Mouse (Mus musculus) common myeloid progenitor, adult 5-6 weeks (primary cell): ENCODE data around the gene Steap3. TPM values are rescaled to one million over a fixed set of nuclear protein-coding genes. Genes with fewer than 3 reads are reported as not detected.
"Not testable (repeated sequence)": the region's sequence is repeated elsewhere in the genome, so short reads cannot be mapped to it uniquely, and the experiment has no call there.

Experiments
- ATAC-seq: replicated peaks from 2 replicates; pipeline ENCODE4 v1.8.0; 2016; ENCODE audit warnings: low read depth, mild to moderate bottlenecking, moderate TSS enrichment, inconsistent platforms; ENCODE audit not compliant: poor library complexity, severe bottlenecking
- total RNA-seq: library from RNA; stranded (forward); fragments of 200-1000, 187-1606 nt; gene quantifications from 2 replicates; pipeline ENCODE4 v1.2.3, GENCODE M21; 2017

Steap3 gene
- total RNA-seq, result 21.2 and 30.0 TPM in 2 replicates

DNA sequence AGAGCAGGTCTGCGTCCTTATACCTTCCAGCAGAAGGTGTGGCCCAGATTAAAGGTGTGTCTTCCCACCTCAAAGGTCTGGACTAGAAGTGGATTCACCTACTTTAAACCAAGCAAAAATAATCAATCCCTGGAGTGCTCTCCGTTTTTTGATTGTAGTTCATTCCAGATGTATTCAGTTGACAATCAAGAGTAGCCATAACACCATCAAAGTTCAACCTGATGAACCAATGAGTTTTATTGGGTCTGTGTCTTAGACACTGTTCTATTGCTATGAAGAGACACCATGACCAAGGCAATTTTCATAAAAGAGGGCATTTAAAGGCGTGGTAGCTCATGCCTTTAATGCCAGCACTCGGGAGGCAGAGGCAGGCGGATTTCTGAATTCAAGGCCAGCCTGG lies at the start of gene Steap3:
Gene Steap3, minus strand, starts transcription at position 101 of the 400 bp plus-strand sequence.
- ATAC-seq, result no peak

DNA sequence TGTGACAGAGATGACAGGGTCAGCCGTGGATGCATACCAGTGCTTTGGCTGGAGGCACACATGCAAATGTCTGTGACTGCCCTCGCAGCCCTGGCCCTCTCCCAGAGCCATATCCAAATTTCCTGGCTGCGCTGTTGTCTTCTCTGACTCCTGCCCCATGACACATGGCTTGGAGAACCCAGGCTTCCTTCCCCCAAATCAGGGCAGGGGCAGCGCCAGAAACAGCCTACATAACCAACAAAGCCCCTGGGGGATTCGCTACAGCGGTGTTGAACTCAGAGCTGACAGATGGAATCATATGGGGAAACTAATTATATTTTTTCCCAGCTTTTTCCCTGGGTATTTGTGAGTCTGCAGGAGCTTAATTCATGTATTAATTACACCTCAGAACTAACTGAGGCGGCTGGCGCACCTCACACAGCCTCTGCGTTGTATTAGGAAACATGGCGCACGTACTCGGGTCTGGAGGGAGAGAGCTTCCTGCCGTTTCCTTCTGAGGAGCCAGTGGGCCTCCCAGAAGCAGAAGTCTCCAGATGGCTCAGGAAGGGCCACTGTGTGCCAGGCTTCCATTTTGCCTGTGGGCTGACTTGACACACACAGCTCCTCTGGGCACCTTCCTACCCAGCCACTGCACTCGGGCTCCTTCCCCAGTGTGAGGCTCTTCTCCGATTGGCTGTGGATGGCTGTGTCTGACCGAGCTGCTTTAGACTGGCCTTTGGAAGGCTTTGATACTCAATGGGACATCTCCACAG lies 48.9 kb upstream of the Steap3 start:
- ATAC-seq, result no peak

DNA sequence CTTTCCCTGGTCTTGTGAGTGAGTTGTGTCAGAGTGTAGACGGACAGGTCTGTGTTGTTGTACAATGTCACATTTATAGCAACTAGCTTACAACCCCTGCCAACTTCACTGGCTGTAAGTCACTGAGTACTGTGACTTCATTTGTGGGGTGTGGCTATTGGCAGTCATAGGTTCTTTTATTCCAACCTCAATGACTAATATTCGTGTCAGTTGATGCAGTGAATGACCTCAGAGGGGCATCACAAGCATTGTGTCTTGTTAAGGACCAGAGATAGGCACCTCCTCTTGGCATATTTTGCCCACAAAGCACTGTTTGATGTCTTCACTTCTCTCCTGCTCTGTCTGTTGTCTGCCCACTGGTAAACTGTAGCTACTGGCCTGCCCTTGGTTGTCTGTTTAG lies 33.3 kb upstream of the Steap3 start:
- ATAC-seq, result no peak

DNA sequence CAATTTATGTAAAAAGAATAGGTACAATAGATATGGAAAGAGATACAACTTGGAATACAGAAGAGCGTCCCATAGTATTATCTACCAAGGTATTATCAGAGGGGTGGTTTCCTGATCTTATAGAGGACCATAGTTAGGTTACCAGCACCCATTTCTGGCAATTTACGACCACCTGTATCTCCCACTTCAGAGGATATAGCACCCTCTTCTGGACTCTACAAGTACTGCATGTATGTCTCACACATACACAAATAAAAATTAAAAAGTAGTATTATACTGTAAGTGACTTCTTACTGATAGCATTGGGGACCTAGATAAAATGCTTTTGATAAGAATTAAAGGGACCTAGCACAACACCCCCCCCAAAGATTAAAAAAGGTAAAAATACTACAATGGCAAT lies 24.4 kb upstream of the Steap3 start:
- ATAC-seq, result no peak

DNA sequence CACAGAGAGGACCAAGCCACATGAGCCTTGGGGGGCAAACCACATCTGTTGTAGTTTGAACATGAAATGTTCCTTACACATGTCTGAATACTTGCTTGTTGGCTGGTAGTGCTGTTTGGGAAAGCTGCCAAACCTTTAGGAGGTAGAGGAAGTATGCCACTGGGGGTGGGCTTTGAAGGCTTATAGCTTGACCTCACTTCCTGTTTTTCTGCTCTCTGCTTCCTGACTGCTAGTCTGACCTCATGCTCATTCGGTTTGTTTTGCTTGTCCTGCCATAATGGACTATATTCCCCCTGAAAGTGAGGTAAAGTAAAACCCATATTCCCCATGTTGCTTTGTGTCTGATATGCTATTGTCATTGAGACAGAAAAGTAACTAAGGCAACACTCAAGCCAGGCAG lies 21.3 kb upstream of the Steap3 start:
- peak; percentile 85 for ATAC-seq

DNA sequence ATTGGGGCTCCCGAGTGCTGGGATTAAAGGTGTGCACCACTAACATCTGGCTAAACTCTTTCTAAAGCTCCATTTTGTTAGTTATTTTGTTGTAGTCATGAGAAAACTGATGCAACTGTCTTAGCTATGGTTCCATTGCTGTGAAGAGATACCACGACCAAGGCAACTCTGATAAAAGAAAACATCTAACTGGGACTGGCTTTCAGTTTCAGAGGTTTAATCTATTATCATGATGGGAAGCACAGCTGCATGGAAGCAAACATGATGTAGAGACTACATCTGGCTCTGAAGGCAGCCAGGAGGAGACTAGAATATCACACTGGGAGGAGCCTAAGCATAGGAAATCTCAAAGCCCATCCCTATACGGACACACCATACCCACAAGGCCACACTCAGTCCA lies 19.2 kb upstream of the Steap3 start:
- no peak for ATAC-seq

DNA sequence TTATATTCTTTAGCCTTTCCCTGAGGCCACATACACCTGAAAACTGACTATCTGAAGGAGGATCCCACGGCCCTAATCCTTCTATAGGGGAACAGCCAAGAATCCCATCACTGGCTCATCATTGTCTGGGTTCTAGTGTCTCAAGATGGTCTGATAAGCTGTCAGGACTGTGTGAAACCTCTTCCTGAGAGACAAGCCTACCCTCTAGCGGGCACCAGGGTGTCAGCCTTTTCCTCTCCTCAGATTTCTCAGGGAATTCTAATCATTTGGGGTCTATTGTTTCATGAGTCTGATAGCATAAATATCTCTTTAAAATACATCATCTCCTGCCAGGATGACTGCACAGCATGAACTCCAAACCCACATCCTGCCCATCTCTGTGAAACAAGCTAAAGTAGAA lies 17.3 kb upstream of the Steap3 start:
- ATAC-seq, result no peak

DNA sequence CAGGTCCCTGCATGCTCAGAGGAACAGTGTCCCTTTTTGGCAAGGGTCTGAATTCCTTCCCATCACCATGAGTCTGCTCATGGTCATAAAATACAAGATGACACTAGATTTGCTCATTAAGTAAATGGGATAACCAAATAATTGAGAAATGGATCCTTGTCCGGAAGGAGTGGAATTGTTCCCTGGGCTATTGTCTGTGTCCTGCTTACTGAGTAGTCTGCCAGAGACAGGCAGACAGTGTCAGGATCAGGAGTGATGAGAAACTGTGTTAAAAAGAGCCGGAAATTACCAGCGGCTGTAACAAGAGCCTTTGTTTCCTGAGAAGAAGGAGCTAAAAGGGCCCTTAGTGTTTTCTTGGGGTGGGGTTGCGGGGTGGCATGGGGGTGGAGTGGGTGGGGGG lies 15.2 kb upstream of the Steap3 start:
- ATAC-seq, result no peak

DNA sequence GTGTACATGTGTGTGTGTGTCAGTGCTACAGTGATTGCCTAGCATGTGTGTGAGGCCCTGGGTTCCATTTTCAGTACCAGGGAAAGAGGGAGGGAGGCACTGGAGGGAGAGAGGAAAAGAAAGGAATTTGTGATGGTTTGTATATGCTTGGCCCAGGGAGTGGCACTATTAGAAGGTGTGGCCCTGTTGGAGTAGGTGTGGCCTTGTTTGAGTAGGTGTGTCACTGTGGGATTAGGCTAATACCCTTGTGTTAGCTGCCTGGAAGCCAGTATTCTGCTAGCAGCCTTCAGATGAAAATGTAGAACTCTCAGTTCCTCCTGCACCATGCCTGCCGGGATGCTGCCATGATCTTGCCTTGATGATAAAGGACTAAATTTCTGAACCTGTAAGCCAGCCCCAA lies 3.6 kb upstream of the Steap3 start:
- not testable (repeated sequence) for ATAC-seq

DNA sequence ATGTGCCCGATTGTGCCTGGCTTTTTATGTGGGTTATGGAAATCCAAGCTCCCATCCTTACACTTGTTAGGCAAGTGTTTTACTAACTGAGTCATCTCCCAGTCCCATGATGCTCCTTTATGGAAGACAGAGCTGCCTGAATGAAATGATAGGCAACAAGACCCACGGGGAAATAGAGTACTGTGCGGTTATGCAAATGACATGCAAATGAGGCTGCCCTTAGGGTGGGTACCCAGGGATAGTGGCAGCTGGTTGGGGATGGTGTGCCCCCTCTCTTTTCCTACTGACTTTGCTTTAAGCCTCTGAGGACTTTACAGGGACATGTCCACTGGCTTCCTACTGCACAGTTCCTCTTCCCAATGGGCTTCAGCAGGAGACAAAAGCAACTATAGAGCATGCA lies 2.7 kb upstream of the Steap3 start:
- ATAC-seq, result no peak

DNA sequence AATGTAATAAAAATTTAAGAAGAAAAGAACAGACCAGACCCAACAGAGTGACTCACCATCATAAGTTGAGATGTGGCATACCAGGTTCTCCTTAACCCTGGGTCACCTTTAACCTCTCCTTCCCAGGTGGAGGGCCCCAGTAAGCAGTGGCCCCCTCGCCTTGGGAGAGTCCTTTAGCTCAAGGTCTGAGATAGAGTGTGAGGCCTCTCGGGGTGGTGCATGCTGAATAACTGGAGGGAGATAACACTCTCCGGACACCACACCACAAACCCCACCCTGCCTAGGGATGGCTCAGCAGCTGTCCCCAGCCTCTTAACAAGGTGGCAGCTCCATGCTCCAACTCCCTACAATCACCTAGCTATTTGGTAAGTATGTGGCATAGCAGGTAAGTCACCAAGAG lies 1.6 kb downstream of the Steap3 start:
- no peak; the same call in 1 of the 2 replicates for ATAC-seq

DNA sequence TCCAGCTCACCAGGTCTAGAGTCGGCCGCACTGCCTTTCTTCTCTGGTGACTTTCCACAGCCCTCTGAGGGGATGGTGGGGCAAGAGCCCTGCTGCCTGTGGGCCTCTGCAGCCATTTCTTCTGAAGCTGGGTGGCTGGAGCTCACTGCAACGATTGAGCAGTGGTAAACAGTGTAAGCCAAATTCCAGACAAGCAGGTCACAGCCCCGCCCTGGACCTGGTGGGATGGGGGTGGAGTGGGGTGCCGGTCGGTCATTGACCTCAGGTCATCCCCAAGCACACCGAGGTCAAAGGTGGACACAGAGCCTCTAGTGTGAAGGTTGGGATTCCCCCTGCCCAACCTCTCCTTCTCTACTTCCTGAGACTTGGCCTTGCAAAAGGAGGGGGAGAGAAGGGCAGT lies 2.4 kb downstream of the Steap3 start:
- no peak for ATAC-seq

DNA sequence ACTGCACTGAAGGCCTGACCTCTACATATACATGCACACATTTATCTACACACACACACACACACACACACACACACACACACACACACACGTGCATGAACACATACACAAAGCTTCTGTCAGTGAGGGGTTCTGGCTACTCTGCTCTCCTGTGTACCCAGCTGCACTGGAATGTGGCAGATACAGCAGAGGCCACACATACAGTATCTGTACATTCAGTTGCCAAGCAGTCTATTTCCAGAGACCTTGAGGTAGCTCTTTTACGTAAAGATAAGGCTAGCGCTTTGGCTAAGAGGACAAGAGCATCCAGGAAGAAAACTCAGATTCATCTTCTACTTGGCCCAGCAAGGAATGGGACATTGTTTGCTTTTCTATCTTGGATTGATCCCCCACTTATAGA lies 4.9 kb downstream of the Steap3 start:
- no peak for ATAC-seq

DNA sequence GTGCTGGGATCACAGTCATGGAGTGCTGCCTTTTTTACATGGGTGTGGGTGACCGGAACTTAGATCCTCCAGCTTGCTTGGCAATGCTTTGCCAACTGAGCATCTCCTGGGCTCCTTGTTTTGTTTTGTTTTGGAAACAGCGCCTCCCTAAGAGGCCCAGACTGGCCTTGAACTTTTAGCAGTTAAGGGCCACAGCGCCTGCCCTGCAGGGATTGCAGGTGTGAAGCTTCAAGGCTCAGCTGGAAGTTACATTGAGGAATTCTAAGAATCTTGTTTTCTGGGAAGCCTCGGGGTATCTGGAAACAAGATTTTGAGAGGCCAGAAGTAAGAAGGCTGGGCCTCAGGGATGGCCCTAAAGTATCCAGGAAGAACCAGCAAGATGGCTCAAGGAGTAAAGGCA lies 6.0 kb downstream of the Steap3 start:
- ATAC-seq, result no peak

DNA sequence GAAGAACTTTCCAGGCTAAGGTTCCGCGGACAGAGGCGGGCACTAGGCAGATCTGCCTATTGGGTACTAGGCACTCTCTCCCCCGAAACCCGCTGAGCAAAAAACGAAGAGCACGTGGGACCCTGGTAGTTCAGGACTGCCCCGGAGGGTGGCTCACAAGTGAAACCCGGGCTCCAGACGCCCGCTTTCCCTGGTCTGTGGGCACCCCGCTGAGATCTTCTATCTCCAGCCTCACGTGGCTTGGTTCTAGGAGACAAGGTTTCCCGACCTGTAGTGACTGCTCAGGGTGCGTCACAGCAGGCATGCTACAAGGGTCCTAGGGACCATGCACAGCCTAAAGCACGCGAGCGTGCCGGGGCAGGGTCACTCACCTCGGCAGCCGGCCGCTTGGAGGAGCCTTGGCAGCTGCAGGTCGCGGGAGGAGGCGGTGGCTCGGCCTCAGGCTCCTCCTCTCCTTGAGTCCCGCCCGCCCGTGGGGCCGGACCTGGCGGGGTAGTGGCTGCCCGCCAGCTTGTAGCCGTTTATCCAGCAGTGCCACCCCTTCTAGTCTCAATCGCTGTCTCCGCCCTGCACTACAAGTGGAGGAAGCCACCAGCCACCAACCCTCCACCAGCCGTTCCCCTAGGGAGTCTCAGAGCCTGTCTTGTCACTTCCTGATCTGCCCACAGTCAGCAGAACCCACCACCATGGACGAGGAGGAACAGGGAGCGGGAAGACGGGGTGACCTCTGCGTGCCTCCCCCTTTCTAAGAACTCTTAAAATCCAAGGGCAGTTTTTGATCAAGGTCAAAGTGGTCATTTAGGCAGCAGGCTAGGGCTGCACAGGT lies 7.4 kb downstream of the Steap3 start:
- ATAC-seq, result peak; percentile 87

DNA sequence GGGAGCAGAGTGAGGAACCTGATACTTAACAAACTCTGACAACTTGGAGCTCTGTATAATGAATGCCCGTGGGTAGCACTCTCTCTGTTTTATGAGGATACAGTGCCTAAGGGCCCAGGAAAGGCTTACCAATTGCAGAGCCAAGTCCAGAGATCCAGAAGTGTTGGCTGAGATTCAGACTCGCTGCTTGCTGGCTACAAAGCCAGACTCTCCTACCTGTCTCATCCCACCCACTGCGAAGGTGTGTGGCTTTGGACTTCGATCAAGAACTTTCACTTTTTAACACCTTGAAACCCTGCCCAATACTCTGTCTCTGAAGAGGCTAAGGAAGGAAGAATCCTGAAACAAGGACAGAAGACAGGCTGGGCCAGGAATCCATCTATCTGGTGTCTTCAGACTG lies 9.3 kb downstream of the Steap3 start:
- no peak for ATAC-seq

DNA sequence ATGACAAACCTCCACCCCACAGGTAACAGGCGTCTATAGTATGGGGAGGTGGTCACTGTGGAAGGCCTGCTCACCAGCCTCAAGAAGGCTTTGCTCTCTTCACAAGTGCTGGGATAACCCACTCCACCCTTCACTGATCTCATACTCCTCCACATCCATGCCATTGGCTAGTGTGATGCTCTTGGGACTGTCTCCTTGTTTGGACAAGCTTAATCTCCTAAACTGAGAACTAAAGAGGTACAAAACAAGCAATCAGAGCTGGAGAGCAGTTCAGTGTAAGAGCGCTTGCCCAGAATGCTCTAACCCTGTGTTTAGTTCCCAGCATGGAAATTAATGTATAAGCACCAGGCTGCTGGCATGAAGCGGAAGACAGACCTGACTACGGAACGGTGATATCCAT lies 11.3 kb downstream of the Steap3 start:
- no peak for ATAC-seq

DNA sequence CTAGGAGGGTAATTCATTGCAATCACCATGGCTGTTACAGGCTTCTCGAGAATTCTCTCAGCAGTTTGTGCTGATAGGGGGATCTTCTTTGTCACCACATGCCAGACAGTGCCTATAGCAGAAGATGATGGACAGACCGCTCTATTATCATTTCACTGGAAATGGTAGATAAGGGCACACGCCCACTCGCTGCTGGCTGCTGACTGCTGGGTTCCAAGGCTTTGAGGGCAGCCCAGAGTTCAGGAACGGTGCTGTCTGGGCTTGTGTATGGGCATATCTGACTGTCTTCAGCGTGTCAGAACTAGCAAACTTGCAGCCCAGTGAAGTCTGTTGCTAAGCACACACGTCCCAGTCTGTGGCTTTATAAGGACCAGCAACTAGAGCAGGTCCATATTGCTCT lies 13.3 kb downstream of the Steap3 start:
- ATAC-seq, result peak; percentile 78

DNA sequence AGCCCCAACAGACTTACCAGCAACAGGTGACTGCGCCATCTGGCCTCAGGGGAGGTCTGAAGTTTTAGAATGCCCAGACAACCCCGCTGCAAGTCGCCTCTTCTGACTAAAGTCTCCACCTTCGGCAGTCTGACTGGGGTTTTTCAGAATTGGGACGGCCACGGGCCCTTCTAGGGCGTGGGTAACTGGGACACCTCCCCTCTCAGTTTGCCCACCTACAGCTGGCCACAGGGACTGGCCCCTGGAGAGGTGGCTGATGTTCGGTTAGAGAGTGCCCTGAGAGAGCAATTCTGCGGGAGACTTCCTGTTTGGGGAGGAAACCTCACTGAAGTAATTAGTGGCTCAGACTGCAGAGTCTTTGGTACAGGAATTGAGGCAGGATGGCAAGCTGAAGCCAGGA lies 13.8 kb downstream of the Steap3 start:
- ATAC-seq, result peak; percentile 58

DNA sequence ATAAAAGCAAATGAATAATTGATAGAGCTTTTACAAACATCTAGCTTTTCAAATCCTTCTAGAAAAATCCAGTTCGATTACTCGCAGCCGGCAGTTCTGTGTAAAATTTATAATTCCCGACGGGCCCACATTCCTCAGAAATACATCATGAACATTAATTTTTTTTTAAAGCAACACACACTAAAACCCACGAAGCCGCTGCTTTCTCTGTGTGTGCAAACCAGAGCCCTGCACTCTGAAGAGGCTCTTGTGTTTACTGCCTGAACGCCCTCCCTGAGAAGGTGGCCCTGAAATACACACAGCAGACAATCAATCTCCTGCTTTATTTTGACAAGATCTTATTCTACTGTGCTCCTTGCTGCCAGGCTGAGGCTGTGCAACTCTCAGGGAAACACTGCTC lies 14.3 kb downstream of the Steap3 start:
- no peak for ATAC-seq

DNA sequence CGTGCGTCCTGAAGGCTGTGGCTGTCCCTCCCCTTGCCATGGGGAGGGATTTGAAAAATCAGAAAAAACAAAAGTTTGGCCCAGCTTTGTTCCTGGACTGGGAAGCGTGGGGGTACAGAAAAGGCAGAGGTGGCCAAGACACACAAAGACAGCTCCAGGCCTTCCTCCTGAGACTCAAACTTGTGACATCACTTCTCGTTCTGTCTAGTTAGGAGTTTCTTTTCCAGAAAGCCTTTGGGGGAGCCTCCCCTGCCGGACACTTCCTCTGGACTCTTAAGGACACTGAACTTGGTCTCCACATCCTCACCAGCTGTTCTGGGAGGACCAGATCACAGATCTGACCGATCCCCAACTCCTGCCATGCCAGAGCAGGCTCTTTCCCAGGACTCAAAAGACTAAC lies 18.8 kb downstream of the Steap3 start:
- no peak for ATAC-seq
